Mouse (Mus musculus) small intestine, adult 2 months (tissue): ENCODE data around the gene Poc1b.

Source experiments
- CTCF ChIP-seq: fragments of 200-500 bp; IDR thresholded peaks from 2 replicates; pipeline ENCODE4 v1.5.1; 2012; ENCODE audit warnings: low read depth, mild to moderate bottlenecking, control low read depth, inconsistent platforms, low read length, moderate library complexity, mixed read lengths; ENCODE audit not compliant: insufficient replicate concordance, insufficient read length; ENCODE audit errors: extremely low read depth
- POLR2A ChIP-seq: fragments of 200-500 bp; IDR thresholded peaks from 2 replicates; pipeline ENCODE4 v1.6.1; 2012; ENCODE audit warnings: low read depth, mild to moderate bottlenecking, control low read depth, inconsistent platforms, low read length, moderate library complexity

DNA sequence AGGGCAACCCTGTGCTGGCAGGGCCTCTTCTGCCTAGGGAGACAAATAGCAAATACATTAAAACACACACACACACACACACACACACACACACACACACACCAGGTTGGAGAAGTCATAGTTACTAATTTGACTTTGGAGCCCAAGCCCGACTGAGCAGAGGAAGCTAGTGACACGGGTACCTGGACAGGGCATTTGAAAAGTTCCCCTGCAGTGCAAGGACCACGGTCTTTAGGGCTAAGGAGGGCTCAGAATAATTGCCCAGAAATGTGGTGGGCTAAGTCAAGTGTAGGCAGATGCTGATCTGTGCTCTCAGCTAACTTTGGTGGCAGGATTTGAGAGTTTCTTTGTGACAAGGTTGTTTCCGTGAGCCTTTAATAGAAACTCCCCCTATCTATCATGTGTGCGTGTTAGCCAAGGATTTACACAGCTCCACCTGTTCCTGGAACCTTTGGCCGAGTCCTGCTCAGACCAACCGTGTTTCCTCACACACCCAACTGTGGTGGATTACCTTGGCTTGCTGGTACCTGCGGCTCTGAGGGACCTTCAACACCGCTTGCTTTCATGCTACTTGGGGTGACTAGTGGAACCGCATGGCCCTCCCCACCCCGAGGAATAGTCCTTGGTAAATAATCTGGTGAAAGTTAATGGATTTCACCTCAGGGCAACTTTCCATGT, 25.9 kb downstream of the Poc1b start:
- TF ChIP-seq POLR2A: no peak
- no peak; the same call in 1 of the 2 replicates for TF ChIP-seq CTCF
